Mouse (Mus musculus) CH12.LX (cell line): ENCODE data around the gene Cox17. TPM values are rescaled to one million over a fixed set of nuclear protein-coding genes. Genes with fewer than 3 reads are reported as not detected.

Experiments used
- DNase-seq: peaks from one replicate; pipeline ENCODE4 v3.0.0-alpha.2; 2013; ENCODE audit errors: extremely low read depth
- H3K27ac ChIP-seq: 2 replicates; pipeline ENCODE4 v1.5.1; 2012; ENCODE audit warnings: low read depth, mild to moderate bottlenecking, control low read depth, moderate library complexity; ENCODE audit not compliant: insufficient read depth
- H3K27me3 ChIP-seq: replicated peaks from 2 replicates; pipeline ENCODE3; 2012; ENCODE audit warnings: inconsistent platforms
- H3K36me3 ChIP-seq, 2 experiments: replicated peaks in 1 of 2; 2 replicates each; pipeline versions ENCODE3 to v1.6.1; 2012; ENCODE audit warnings: inconsistent platforms in 1 of 2, low read length in 1 of 2, mild to moderate bottlenecking in 1 of 2, mixed read lengths in 1 of 2, moderate library complexity in 1 of 2; ENCODE audit not compliant: control insufficient read depth in 1 of 2, insufficient read depth in 1 of 2
- H3K4me1 ChIP-seq, 2 experiments: 2 replicates each; pipeline ENCODE4 v1.6.1; 2012; ENCODE audit warnings: inconsistent platforms in 1 of 2, moderate library complexity in 1 of 2; ENCODE audit not compliant: insufficient read depth in 2 of 2, control insufficient read depth in 1 of 2
- H3K4me2 ChIP-seq: 2 replicates; pipeline ENCODE4 v1.6.1; 2012; ENCODE audit warnings: low read depth, mild to moderate bottlenecking, control low read depth; ENCODE audit not compliant: poor library complexity, insufficient read depth, severe bottlenecking
- H3K4me3 ChIP-seq, 3 experiments: fragments of 150-350 bp in 1 of 3; sonication (generic) in 1 of 3; replicated peaks in 1 of 3; 2 replicates each; pipeline versions ENCODE3 to v1.5.1; 2011 to 2012; ENCODE audit warnings: low read depth in 2 of 3, low read length in 2 of 3, mild to moderate bottlenecking in 2 of 3, moderate library complexity in 2 of 3, control low read depth in 1 of 3, improper control_type of control experiment in 1 of 3, inconsistent platforms in 1 of 3, mixed read lengths in 1 of 3; ENCODE audit not compliant: poor library complexity in 1 of 3
- H3K79me2 ChIP-seq: replicated peaks from 2 replicates; pipeline ENCODE4 v1.6.1; 2012; ENCODE audit warnings: mild to moderate bottlenecking, moderate library complexity; ENCODE audit not compliant: control insufficient read depth, poor library complexity, insufficient read depth, severe bottlenecking; ENCODE audit errors: extremely low read depth
- H3K9ac ChIP-seq: 2 replicates; pipeline ENCODE4 v1.6.1; 2012; ENCODE audit warnings: low read depth, mild to moderate bottlenecking, control low read depth, moderate library complexity; ENCODE audit not compliant: insufficient read depth
- H3K9me3 ChIP-seq: replicated peaks from 2 replicates; pipeline ENCODE3; 2012; ENCODE audit warnings: low read length, inconsistent platforms, mixed read lengths
- BHLHE40 ChIP-seq: IDR thresholded peaks from 2 replicates; pipeline ENCODE4 v1.6.1; 2011; ENCODE audit warnings: mild to moderate bottlenecking, low read depth, low read length, improper control_type of control experiment
- CHD1 ChIP-seq: IDR thresholded peaks from 2 replicates; pipeline ENCODE4 v1.6.1; 2012; ENCODE audit warnings: low read depth, low read length, improper control_type of control experiment, inconsistent platforms
- CHD2 ChIP-seq: IDR thresholded peaks from 2 replicates; pipeline ENCODE4 v1.6.1; 2011; ENCODE audit warnings: low read length, improper control_type of control experiment
- CTCF ChIP-seq, 2 experiments: IDR thresholded peaks in 1 of 2; conservative IDR thresholded peaks in 1 of 2; 2 replicates each; pipeline ENCODE4 v1.5.1; 2011 to 2012; ENCODE audit warnings: low read depth in 2 of 2, low read length in 2 of 2, improper control_type of control experiment in 1 of 2, inconsistent platforms in 1 of 2, mild to moderate bottlenecking in 1 of 2, moderate library complexity in 1 of 2
- E2F4 ChIP-seq: IDR thresholded peaks from 2 replicates; pipeline ENCODE4 v1.6.1; 2011; ENCODE audit warnings: low read depth, low read length, improper control_type of control experiment; ENCODE audit not compliant: insufficient replicate concordance
- EP300 ChIP-seq: IDR thresholded peaks from 2 replicates; pipeline ENCODE4 v1.6.1; 2011; ENCODE audit warnings: low read length, improper control_type of control experiment
- ETS1 ChIP-seq: conservative IDR thresholded peaks from 2 replicates; pipeline ENCODE4 v1.6.1; 2012; ENCODE audit warnings: low read depth, mild to moderate bottlenecking, inconsistent platforms, low read length, improper control_type of control experiment, moderate library complexity
- GABPA ChIP-seq: IDR thresholded peaks from 2 replicates; pipeline ENCODE4 v1.6.1; 2012; ENCODE audit warnings: low read depth, low read length, improper control_type of control experiment, inconsistent platforms; ENCODE audit not compliant: insufficient replicate concordance
- HCFC1 ChIP-seq: IDR thresholded peaks from 2 replicates; pipeline ENCODE4 v1.6.1; 2012; ENCODE audit warnings: low read depth, mild to moderate bottlenecking, inconsistent platforms, low read length, improper control_type of control experiment
- IRF4 ChIP-seq: IDR thresholded peaks from 2 replicates; pipeline ENCODE4 v1.6.1; 2014; ENCODE audit warnings: low read depth, mild to moderate bottlenecking, inconsistent platforms, low read length, improper control_type of control experiment
- JUN ChIP-seq: IDR thresholded peaks from 2 replicates; pipeline ENCODE4 v1.6.1; 2011; ENCODE audit warnings: low read depth, mild to moderate bottlenecking, low read length, improper control_type of control experiment, moderate library complexity; ENCODE audit not compliant: insufficient read depth
- JUND ChIP-seq: conservative IDR thresholded peaks from 2 replicates; pipeline ENCODE4 v1.6.1; 2011; ENCODE audit warnings: low read depth, low read length, improper control_type of control experiment
- KAT2A ChIP-seq: IDR thresholded peaks from 2 replicates; pipeline ENCODE4 v1.6.1; 2012; ENCODE audit warnings: low read length, improper control_type of control experiment, inconsistent platforms; ENCODE audit not compliant: insufficient replicate concordance
- MAFK ChIP-seq: IDR thresholded peaks from 2 replicates; pipeline ENCODE4 v1.6.1; 2011; ENCODE audit warnings: low read length, improper control_type of control experiment; ENCODE audit not compliant: insufficient replicate concordance
- MAX ChIP-seq: IDR thresholded peaks from 2 replicates; pipeline ENCODE4 v1.6.1; 2011; ENCODE audit warnings: low read length, improper control_type of control experiment
- MAZ ChIP-seq: IDR thresholded peaks from 2 replicates; pipeline ENCODE4 v1.6.1; 2012; ENCODE audit warnings: low read depth, mild to moderate bottlenecking, inconsistent platforms, low read length, improper control_type of control experiment, moderate library complexity
- MEF2A ChIP-seq: IDR thresholded peaks from 2 replicates; pipeline ENCODE4 v1.6.1; 2014; ENCODE audit warnings: low read depth, mild to moderate bottlenecking, inconsistent platforms, low read length, improper control_type of control experiment, borderline replicate concordance
- MXI1 ChIP-seq: IDR thresholded peaks from 2 replicates; pipeline ENCODE4 v1.6.1; 2011; ENCODE audit warnings: mild to moderate bottlenecking, low read depth, low read length, improper control_type of control experiment
- MYC ChIP-seq: IDR thresholded peaks from 2 replicates; pipeline ENCODE4 v1.6.1; 2011; ENCODE audit warnings: low read depth, mild to moderate bottlenecking, improper control_type of control experiment, low read length
- NELFE ChIP-seq: IDR thresholded peaks from 2 replicates; pipeline ENCODE4 v1.6.1; 2011; ENCODE audit warnings: low read depth, low read length, improper control_type of control experiment
- NRF1 ChIP-seq: IDR thresholded peaks from 2 replicates; pipeline ENCODE4 v1.6.1; 2014; ENCODE audit warnings: low read depth, mild to moderate bottlenecking, inconsistent platforms, low read length, improper control_type of control experiment, moderate library complexity
- PAX5 ChIP-seq: IDR thresholded peaks from 2 replicates; pipeline ENCODE4 v1.6.1; 2012; ENCODE audit warnings: low read length, inconsistent platforms, mixed read lengths
- POLR2A ChIP-seq: IDR thresholded peaks from 2 replicates; pipeline ENCODE4 v1.6.1; 2011; ENCODE audit warnings: low read depth, mild to moderate bottlenecking, improper control_type of control experiment, low read length
- POLR2AphosphoS2 ChIP-seq: IDR thresholded peaks from 2 replicates; pipeline ENCODE4 v1.6.1; 2011; ENCODE audit warnings: low read depth, low read length, improper control_type of control experiment
- RAD21 ChIP-seq: IDR thresholded peaks from 2 replicates; pipeline ENCODE4 v1.6.1; 2011; ENCODE audit warnings: low read depth, mild to moderate bottlenecking, low read length, improper control_type of control experiment, moderate library complexity
- RCOR1 ChIP-seq: conservative IDR thresholded peaks from 2 replicates; pipeline ENCODE4 v1.6.1; 2012; ENCODE audit warnings: low read depth, mild to moderate bottlenecking, inconsistent platforms, low read length, improper control_type of control experiment
- SIN3A ChIP-seq: IDR thresholded peaks from 2 replicates; pipeline ENCODE4 v1.6.1; 2012; ENCODE audit warnings: low read length, improper control_type of control experiment, inconsistent platforms
- TBP ChIP-seq: conservative IDR thresholded peaks from 2 replicates; pipeline ENCODE4 v1.6.1; 2011; ENCODE audit warnings: low read depth, low read length, improper control_type of control experiment
- TCF12 ChIP-seq: IDR thresholded peaks from 2 replicates; pipeline ENCODE4 v1.6.1; 2014; ENCODE audit warnings: low read depth, mild to moderate bottlenecking, inconsistent platforms, low read length, improper control_type of control experiment
- UBTF ChIP-seq: IDR thresholded peaks from 2 replicates; pipeline ENCODE4 v1.6.1; 2012; ENCODE audit warnings: low read depth, mild to moderate bottlenecking, inconsistent platforms, low read length, improper control_type of control experiment, moderate library complexity
- USF1 ChIP-seq: IDR thresholded peaks from 2 replicates; pipeline ENCODE4 v1.6.1; 2014; ENCODE audit warnings: low read depth, mild to moderate bottlenecking, inconsistent platforms, low read length, improper control_type of control experiment
- ZC3H11A ChIP-seq: IDR thresholded peaks from 2 replicates; pipeline ENCODE4 v1.6.1; 2012; ENCODE audit warnings: low read depth, mild to moderate bottlenecking, inconsistent platforms, low read length, improper control_type of control experiment
- ZMIZ1 ChIP-seq: IDR thresholded peaks from 2 replicates; pipeline ENCODE4 v1.6.1; 2012; ENCODE audit warnings: low read depth, mild to moderate bottlenecking, inconsistent platforms, low read length, improper control_type of control experiment
- ZNF384 ChIP-seq: IDR thresholded peaks from 2 replicates; pipeline ENCODE4 v1.6.1; 2012; ENCODE audit warnings: low read depth, low read length, improper control_type of control experiment, inconsistent platforms
- dilution Hi-C: fragments of 300-500 bp; cut with MboI; formaldehyde crosslinking; loops from 2 replicates; pipeline ENCODE4 v1.14.3; 2020; ENCODE audit warnings: low sequenced_read_pairs; ENCODE audit not compliant: extremely low pct_unique_long_range_greater_than_20kb, extremely low pct_ligation_motif_present
- in situ Hi-C: fragments of 300-500 bp; cut with MboI; formaldehyde crosslinking; loops from 3 replicates; pipeline ENCODE4 v1.14.3; 2019; ENCODE audit warnings: low sequenced_read_pairs, low pct_ligation_motif_present, low pct_unique_long_range_greater_than_20kb, mixed read lengths
- polyA plus RNA-seq: library from polyadenylated mRNA; unstranded; fragments of >175 nt; gene quantifications from 2 replicates; pipeline ENCODE4 v1.2.1, GENCODE M21; 2012; ENCODE audit warnings: low read depth; ENCODE audit not compliant: insufficient read length
- total RNA-seq, 2 experiments: library from RNA; depleted of rRNA; stranded (reverse); fragments of 300-350 nt in 1 of 2; fragments of >200 nt in 1 of 2; gene quantifications; 2 replicates each; pipeline ENCODE4 v1.2.3; 2012 to 2014

Cox17 gene
- total and polyA plus RNA-seq, 3 experiments = 410 to 706 (median 622) TPM

- in situ Hi-C loops (no loop called here), dilution Hi-C loops (no loop called here)
- peaks cover 38 to 78% of the 10 kb centered on the region in 2 experiments for H3K4me1 ChIP-seq
- peaks cover 0 to 2% of the 10 kb centered on the region in 2 experiments for H3K36me3 ChIP-seq
- no peaks in the 10 kb centered on the region for H3K27me3 ChIP-seq
- peak overlapping the region; percentile 99 for H3K27ac ChIP-seq
- H3K9me3 ChIP-seq = no peaks in the 10 kb centered on the region
- H3K4me2 ChIP-seq = peak overlapping the region; percentile 13; the same call in 1 of the 2 replicates
- H3K9ac ChIP-seq = peak overlapping the region; percentile 93
- no peak overlapping the region for H3K4me3 ChIP-seq
- no peak for DNase-seq
- H3K79me2 ChIP-seq = no peaks in the 10 kb centered on the region; the same call in 1 of the 2 replicates
- peak; percentile 37; the same call in 1 of the 2 replicates for TF ChIP-seq BHLHE40
- TF ChIP-seq SIN3A = no peak
- TF ChIP-seq ETS1 = peak; percentile 76; the same call in 1 of the 2 replicates
- no peak for TF ChIP-seq UBTF
- 0 out of 2 replicates have a peak, but pooled peaks have one; percentile 8 for TF ChIP-seq MEF2A
- TF ChIP-seq USF1 = no peak
- TF ChIP-seq IRF4 = no peak
- no peak; the same call in 1 of the 2 replicates for TF ChIP-seq MYC
- no peak for TF ChIP-seq ZMIZ1
- no peak for TF ChIP-seq POLR2AphosphoS2
- peak; percentile 17; the same call in 1 of the 2 replicates for TF ChIP-seq GABPA
- no peak for TF ChIP-seq NRF1
- TF ChIP-seq TBP = peak; percentile 71; the same call in 1 of the 2 replicates
- no peak for TF ChIP-seq ZC3H11A
- no peak for TF ChIP-seq MAZ
- TF ChIP-seq HCFC1 = no peak
- no peak for TF ChIP-seq CTCF (conservative IDR thresholded peaks at IDR 0.05 in 1 of 2, IDR thresholded peaks at IDR 0.05 in 1 of 2; ENCODE audit: low read depth in 2 of 2, low read length in 2 of 2)
- TF ChIP-seq E2F4 = no peak
- 0 out of 2 replicates have a peak, but pooled peaks have one; percentile 0 for TF ChIP-seq TCF12
- no peak for TF ChIP-seq CHD1
- no peak for TF ChIP-seq CHD2
- TF ChIP-seq EP300 = peak; percentile 58; the same call in 1 of the 2 replicates
- TF ChIP-seq RAD21 = no peak
- TF ChIP-seq JUND = peak; percentile 92
- TF ChIP-seq MAFK = no peak
- no peak for TF ChIP-seq POLR2A
- no peak for TF ChIP-seq ZNF384
- no peak for TF ChIP-seq MXI1
- no peak for TF ChIP-seq PAX5
- TF ChIP-seq KAT2A = no peak
- TF ChIP-seq MAX = no peak; the same call in 1 of the 2 replicates
- TF ChIP-seq NELFE = no peak
- TF ChIP-seq JUN = peak; percentile 94
- no peak for TF ChIP-seq RCOR1
- TF ChIP-seq, all 38 proteins: peak for 9
Measured at GRCm38 (mm10) chr16:38394191-38394618, 47.4 kb downstream of the Cox17 start.
